Mouse (Mus musculus): ENCODE measurements around the gene Plscr1. TPM values are rescaled to one million over a fixed set of nuclear protein-coding genes. Genes with fewer than 3 reads are reported as not detected.

Gene Plscr1
- total RNA-seq, 2 experiments from 2014 or later = 1.6 to 1.7 TPM

GRCm38 (mm10) chr9:92260481-92261159 is 11.1 kb downstream of the Plscr1 start:
- no peak for DNase-seq

GRCm38 (mm10) chr9:92265719-92266118 is 16.2 kb downstream of the Plscr1 start:
- no peak for DNase-seq

GRCm38 (mm10) chr9:92266558-92267171 is 17.1 kb downstream of the Plscr1 start:
- no peak for DNase-seq

GRCm38 (mm10) chr9:92267732-92268131 is 18.2 kb downstream of the Plscr1 start:
- DNase-seq = no peak

GRCm38 (mm10) chr9:92269829-92270404 is 20.4 kb downstream of the Plscr1 start:
- no peak for DNase-seq

- no peak for DNase-seq
These were observed 21.4 kb downstream of the Plscr1 start for GRCm38 (mm10) chr9:92270927-92271326.

- DNase-seq = no peak
These were observed 23.1 kb downstream of the Plscr1 start for GRCm38 (mm10) chr9:92272650-92273049.

GRCm38 (mm10) chr9:92273271-92273670 is 23.7 kb downstream of the Plscr1 start:
- no peak for DNase-seq

GRCm38 (mm10) chr9:92273956-92274762 is 24.6 kb downstream of the Plscr1 start:
- DNase-seq = no peak

- no peak for DNase-seq
These were observed 26.1 kb downstream of the Plscr1 start, which contains the start of gene Plscr2 for GRCm38 (mm10) chr9:92275486-92276207. TSS of gene Plscr2 (plus strand) at chr9:92275602.

GRCm38 (mm10) chr9:92276360-92276759 is 26.8 kb downstream of the Plscr1 start:
- DNase-seq = no peak

- DNase-seq = no peak
These were observed 30.5 kb downstream of the Plscr1 start for GRCm38 (mm10) chr9:92280048-92280447.

GRCm38 (mm10) chr9:92282563-92283171 is 33.1 kb downstream of the Plscr1 start:
- no peak for DNase-seq

- no peak for DNase-seq
These were observed 40.1 kb downstream of the Plscr1 start for GRCm38 (mm10) chr9:92289675-92290074.

GRCm38 (mm10) chr9:92292169-92292568 is 42.6 kb downstream of the Plscr1 start:
- DNase-seq = no peak

GRCm38 (mm10) chr9:92292922-92293321 is 43.4 kb downstream of the Plscr1 start:
- DNase-seq = no peak

GRCm38 (mm10) chr9:92293560-92294548 is 44.3 kb downstream of the Plscr1 start:
- no peak for DNase-seq

GRCm38 (mm10) chr9:92298288-92298687 is 48.7 kb downstream of the Plscr1 start:
- DNase-seq = no peak

- DNase-seq = no peak
These were observed 51.7 kb downstream of the Plscr1 start for GRCm38 (mm10) chr9:92301213-92301612.

GRCm38 (mm10) chr9:92305075-92305474 is 55.5 kb downstream of the Plscr1 start:
- no peak for DNase-seq
